Mouse (Mus musculus) WW6 (cell line): ENCODE results near the gene Srsy.
"Not testable (repeated sequence)": the region's sequence is repeated elsewhere in the genome, so short reads cannot be mapped to it uniquely, and the experiment has no call there.

ENCODE experiments used
- DNase-seq: peaks from one replicate; pipeline ENCODE4 v3.0.0-alpha.2; 2013; ENCODE audit warnings: low read depth, low spot score

Gene Srsy

DNA sequence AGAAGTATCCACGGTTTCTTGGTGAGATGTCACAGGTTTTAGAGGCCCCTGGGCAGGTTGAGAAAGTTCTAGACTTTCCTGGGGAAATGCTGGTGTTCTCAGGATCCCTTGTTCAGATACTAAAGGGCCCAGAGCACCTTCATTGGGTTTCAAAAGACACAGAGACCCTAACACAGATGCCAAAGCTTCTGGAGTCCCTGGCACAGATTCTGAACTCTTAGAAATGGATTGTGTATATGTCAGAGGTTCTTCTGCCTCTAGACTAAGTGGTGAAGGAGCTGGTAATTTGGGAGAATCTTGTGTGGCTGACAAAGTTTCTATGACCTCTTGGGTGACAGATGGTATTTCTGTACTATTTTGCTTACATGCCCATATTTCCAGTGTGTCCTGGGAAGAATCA, at the start of gene Srsy:
Gene Srsy (minus strand): TSS at position 101 of the 400 bp plus-strand sequence.
- DNase-seq, result not testable (repeated sequence)
